8 mouse cellular contexts compared by ENCODE assay signal in the genomic region with DNA sequence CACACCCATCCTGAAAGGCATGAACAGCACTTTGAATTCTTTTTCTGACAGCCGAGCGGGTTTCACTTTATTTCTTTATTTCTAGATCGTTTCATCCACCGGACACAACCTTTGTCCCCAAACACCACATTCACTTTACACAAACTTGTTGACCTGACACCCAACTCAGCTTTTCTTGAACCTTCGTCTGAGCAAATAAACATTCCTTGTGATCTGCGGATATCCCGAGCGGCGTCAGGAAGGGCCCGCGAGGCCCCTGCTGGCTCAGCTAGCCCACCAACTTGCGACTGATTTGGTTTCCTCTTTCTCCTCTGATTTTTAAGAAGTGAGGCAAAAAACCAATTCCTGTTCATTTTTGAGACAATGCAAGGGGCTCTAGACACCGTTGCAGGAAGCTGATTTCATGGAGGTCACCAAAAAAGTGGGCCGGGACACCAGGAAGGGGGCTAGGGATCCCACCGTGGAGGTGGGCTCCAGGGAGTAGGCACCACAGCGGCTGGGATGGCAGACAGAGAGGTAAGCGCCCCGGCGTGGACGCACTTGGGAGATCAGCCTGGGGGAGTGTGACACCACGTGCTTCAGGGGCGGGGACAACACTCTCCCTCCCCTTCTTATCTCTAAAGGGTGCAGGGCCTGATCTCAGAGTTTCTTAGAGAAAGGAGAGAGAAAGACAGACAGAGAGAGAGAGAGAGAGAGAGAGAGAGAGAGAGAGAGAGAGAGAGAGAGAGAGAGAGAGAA. TPM values are rescaled to one million over a fixed set of nuclear protein-coding genes. Genes with fewer than 3 reads are reported as not detected.
DNase-seq lines count a peak whose midpoint lies in the region; ATAC-seq and TF ChIP-seq lines count a peak whose summit lies in the region.

Slc39a8 (plus strand) TSS at position 264 of the 738 bp plus-strand sequence.

- H3K4me1 ChIP-seq in G1E (ENCODE audit: insufficient read depth, low read depth, low read length): peaks cover 39% of the 10 kb centered on the region
- no peaks in the 10 kb centered on the region for H3K4me1 ChIP-seq in cerebellum, adult 2 months (ENCODE audit: control insufficient read depth, insufficient read depth, low read length)
- H3K4me1 ChIP-seq in forebrain, embryonic 16.5 days (replicated peaks; ENCODE audit: control insufficient read depth, insufficient read depth, low read length): peaks cover 14% of the 10 kb centered on the region
- peaks cover 19% of the 10 kb centered on the region for H3K4me1 ChIP-seq in neural tube, embryonic 13.5 days (replicated peaks)
- peaks cover 12% of the 10 kb centered on the region for H3K4me1 ChIP-seq in testis, adult 2 months (ENCODE audit: control insufficient read depth, insufficient read depth, low read length)

- H3K9me3 ChIP-seq in G1E (replicated peaks): no peaks in the 10 kb centered on the region
- no peaks in the 10 kb centered on the region for H3K9me3 ChIP-seq in forebrain, embryonic 16.5 days (ENCODE audit: control insufficient read depth, low read length)
- H3K9me3 ChIP-seq in neural tube, embryonic 13.5 days: no peaks in the 10 kb centered on the region

- H3K36me3 ChIP-seq in G1E (replicated peaks): peaks cover 10% of the 10 kb centered on the region
- no peaks in the 10 kb centered on the region for H3K36me3 ChIP-seq in forebrain, embryonic 16.5 days (ENCODE audit: control insufficient read depth, insufficient read depth)
- no peaks in the 10 kb centered on the region for H3K36me3 ChIP-seq in neural tube, embryonic 13.5 days
- H3K36me3 ChIP-seq in testis, adult 2 months (ENCODE audit: control insufficient read depth, insufficient read depth, low read length): no peaks in the 10 kb centered on the region

- WGBS in cerebellum, adult 2 months: 12% methylated on average over 22 of the region's 22 CpGs
- 3% methylated on average over 22 of the region's 22 CpGs for WGBS in forebrain, embryonic 16.5 days
- 2% methylated on average over 22 of the region's 22 CpGs for WGBS in large intestine, adult 2 months
- WGBS in neural tube, embryonic 13.5 days: 6% methylated on average over 22 of the region's 22 CpGs

- peak within 1 kb of the TSS; percentile 89 for H3K4me3 ChIP-seq in G1E (ENCODE audit: low read depth, low read length)
- peak within 1 kb of the TSS; percentile 50 for H3K4me3 ChIP-seq in cerebellum, adult 2 months (replicated peaks; ENCODE audit: insufficient read depth, low read depth, low read length)
- H3K4me3 ChIP-seq in forebrain, embryonic 16.5 days (replicated peaks; ENCODE audit: low read length): peak within 1 kb of the TSS; percentile 63
- peak within 1 kb of the TSS; percentile 53 for H3K4me3 ChIP-seq in neural tube, embryonic 13.5 days
- peak within 1 kb of the TSS; percentile 86 for H3K4me3 ChIP-seq in testis, adult 2 months (ENCODE audit: control insufficient read depth, low read depth, low read length)

- H3K9ac ChIP-seq in forebrain, embryonic 16.5 days (replicated peaks; ENCODE audit: low read depth, low read length): peak within 1 kb of the TSS; percentile 76
- peak within 1 kb of the TSS; percentile 70 for H3K9ac ChIP-seq in neural tube, embryonic 13.5 days

- peak; percentile 81 for ATAC-seq in G1E (ENCODE audit: extremely low read depth, insufficient number of reproducible peaks, low FRiP score, poor library complexity, severe bottlenecking)
- ATAC-seq in forebrain, embryonic 16.5 days: peak; percentile 93
- ATAC-seq in neural tube, embryonic 13.5 days (ENCODE audit: low read depth): peak; percentile 87

- peak; percentile 88 for DNase-seq in G1E (ENCODE audit: low spot score)
- peak; percentile 25 to 36 for DNase-seq in cerebellum, adult 2 months
- DNase-seq in heart, postnatal 14 days: peak; percentile 73 to 75
- DNase-seq in large intestine, adult 2 months (ENCODE audit: low read depth, low spot score): peak; percentile 82
- peak; percentile 89 to 92 for DNase-seq in lung, adult 18-20 months

- intact Hi-C loops in heart, postnatal 14 days (cut with DNase I): no loop called here

- TF ChIP-seq POLR2A in cerebellum, adult 2 months (IDR thresholded peaks at IDR 0.05; ENCODE audit: borderline replicate concordance, insufficient read depth, low read length): no peak
- TF ChIP-seq POLR2A in testis, adult 2 months (IDR thresholded peaks at IDR 0.05; ENCODE audit: control insufficient read depth, low read depth, low read length): no peak; the same call in 1 of the 2 replicates

- H3K27me3 ChIP-seq in G1E (ENCODE audit: insufficient read depth, low read length): no peaks in the 10 kb centered on the region
- H3K27me3 ChIP-seq in cerebellum, adult 2 months (ENCODE audit: control insufficient read depth, insufficient read depth, low read length): no peaks in the 10 kb centered on the region
- no peaks in the 10 kb centered on the region for H3K27me3 ChIP-seq in forebrain, embryonic 16.5 days (replicated peaks; ENCODE audit: control insufficient read depth, insufficient read depth, low read length)
- H3K27me3 ChIP-seq in neural tube, embryonic 13.5 days: peaks cover 9% of the 10 kb centered on the region
- peaks cover 2% of the 10 kb centered on the region; the same call in 1 of the 2 replicates for H3K27me3 ChIP-seq in testis, adult 2 months (ENCODE audit: control insufficient read depth, insufficient read depth, low read length)

- no peak for TF ChIP-seq CTCF in G1E (IDR thresholded peaks at IDR 0.05; ENCODE audit: low read depth, low read length)
- no peak for TF ChIP-seq CTCF in cerebellum, adult 2 months (IDR thresholded peaks at IDR 0.05; ENCODE audit: borderline replicate concordance, insufficient read depth, low read depth, low read length)
- TF ChIP-seq CTCF in testis, adult 2 months (IDR thresholded peaks at IDR 0.05; ENCODE audit: control insufficient read depth, insufficient read depth, insufficient replicate concordance, low read depth, low read length): no peak

- H3K4me2 ChIP-seq in forebrain, embryonic 16.5 days (ENCODE audit: low read length): peak within 1 kb of the TSS; percentile 99
- H3K4me2 ChIP-seq in neural tube, embryonic 13.5 days: peak within 1 kb of the TSS; percentile 94

- H3K27ac ChIP-seq in cerebellum, adult 2 months (ENCODE audit: insufficient read depth, low read length): no peak within 1 kb of the TSS
- no peak within 1 kb of the TSS; the same call in 1 of the 2 replicates for H3K27ac ChIP-seq in forebrain, embryonic 16.5 days (ENCODE audit: low read length)
- peak within 1 kb of the TSS; percentile 61 for H3K27ac ChIP-seq in neural tube, embryonic 13.5 days (replicated peaks)
- no peak within 1 kb of the TSS for H3K27ac ChIP-seq in testis, adult 2 months (ENCODE audit: control insufficient read depth, insufficient read depth, low read depth, low read length)

RNA-seq across cellular contexts. Expression of gene Slc39a8, which starts in this region (rescaled TPM):
- total RNA-seq in G1E (2014; fragmentation: Nextera tagmentation) (121 and 149 TPM in 2 replicates), G1E (2017) (64.9 and 68.2 TPM in 2 replicates)
- 23.9 and 29.8 TPM in 2 replicates for polyA plus RNA-seq in G1E (2012)
- polyA plus RNA-seq in cerebellum, adult 2 months (2012; rRNA removed): 2.8 and 3.2 TPM in 2 replicates
- 8.7 and 11.8 TPM in 2 replicates for polyA plus RNA-seq in forebrain, embryonic 16.5 days (2015; fragmentation: Nextera tagmentation; extraction: Ambion mirVana)
- total RNA-seq in heart, postnatal 14 days (2021): 1 to 10 TPM; 4.6 to 6.4 TPM
- 4.8 and 6.2 TPM in 2 replicates for polyA plus RNA-seq in large intestine, adult 2 months (2012; rRNA removed)
- 12.2 and 12.9 TPM in 2 replicates for polyA plus RNA-seq in neural tube, embryonic 13.5 days (2015; fragmentation: Nextera tagmentation; extraction: Ambion mirVana)
- 18.8 and 21.2 TPM in 2 replicates for polyA plus RNA-seq in testis, adult 2 months (2012; rRNA removed)

Comparison
In these comparisons a context has a peak if more than half of its experiments do, and no peak if none do; other contexts are left out.
1. RNA of gene Slc39a8 (total RNA-seq): 64.9 to 149 TPM in G1E; 4.6 to 6.4 TPM in heart, postnatal 14 days; every median in the first group is over 4 times any median in the second.
2. DNase-seq: peak in every context shown above with its lines; median percentile 90 in lung, adult 18-20 months; 88 in G1E; 82 in large intestine, adult 2 months; 74 in heart, postnatal 14 days; 30 in cerebellum, adult 2 months.
3. Peak in every context shown above with its lines, with median percentiles within 50 percentile points of each other: ATAC-seq and H3K4me3 ChIP-seq.